Mouse (Mus musculus): Measurements from ENCODE around the gene Plekhb2. TPM values are rescaled to one million over a fixed set of nuclear protein-coding genes. Genes with fewer than 3 reads are reported as not detected.

Plekhb2 gene
- polyA plus RNA-seq, 1 experiment from 2014 or later = 57.9 TPM

DNA sequence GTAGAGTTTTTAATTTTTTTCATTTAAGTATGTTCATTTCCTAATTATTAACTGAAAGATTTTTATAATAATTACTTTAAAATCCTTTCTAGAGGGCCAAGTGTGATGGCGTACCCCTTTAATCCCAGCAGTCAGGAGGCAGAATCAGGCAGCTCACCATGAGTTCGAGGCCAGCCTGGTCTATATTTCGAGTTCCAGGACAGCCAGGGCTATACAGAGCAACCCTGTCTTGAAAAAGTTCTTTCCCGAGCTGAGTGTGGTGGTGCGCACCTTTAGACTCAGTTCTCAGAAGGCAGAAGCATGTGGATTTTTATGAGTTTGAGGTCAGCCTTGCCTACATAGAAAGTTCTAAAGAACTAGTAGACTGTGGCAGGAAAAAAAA, 17.8 kb downstream of the Plekhb2 start:
- 89% methylated on average over 5 of the region's 5 CpGs for WGBS
- ATAC-seq (ENCODE audit: insufficient number of reproducible peaks, insufficient read depth, low FRiP score, low read depth) = no peak
- H3K27me3 ChIP-seq (ENCODE audit: control insufficient read depth, insufficient read depth, low read length) = no peaks in the 10 kb centered on the region
- H3K4me1 ChIP-seq (ENCODE audit: control insufficient read depth in 2 of 2, insufficient read depth in 2 of 2, low read length in 2 of 2) = peaks cover 3 to 11% of the 10 kb centered on the region in 2 experiments
- H3K27ac ChIP-seq (replicated peaks in 1 of 2; ENCODE audit: control insufficient read depth in 1 of 2, insufficient read depth in 1 of 2, low read depth in 2 of 2, low read length in 2 of 2) = no peak overlapping the region
- no peaks in the 10 kb centered on the region for H3K9me3 ChIP-seq (ENCODE audit: control insufficient read depth, low read length)
- H3K36me3 ChIP-seq (ENCODE audit: control insufficient read depth, insufficient read depth, low read length) = peaks cover 71% of the 10 kb centered on the region
- no peak overlapping the region for H3K4me2 ChIP-seq (ENCODE audit: low read length)
- no peak overlapping the region for H3K4me3 ChIP-seq (ENCODE audit: control insufficient read depth in 1 of 2, insufficient read depth in 1 of 2, low read depth in 1 of 2, low read length in 2 of 2)
- no peak overlapping the region for H3K9ac ChIP-seq (ENCODE audit: low read length)

DNA sequence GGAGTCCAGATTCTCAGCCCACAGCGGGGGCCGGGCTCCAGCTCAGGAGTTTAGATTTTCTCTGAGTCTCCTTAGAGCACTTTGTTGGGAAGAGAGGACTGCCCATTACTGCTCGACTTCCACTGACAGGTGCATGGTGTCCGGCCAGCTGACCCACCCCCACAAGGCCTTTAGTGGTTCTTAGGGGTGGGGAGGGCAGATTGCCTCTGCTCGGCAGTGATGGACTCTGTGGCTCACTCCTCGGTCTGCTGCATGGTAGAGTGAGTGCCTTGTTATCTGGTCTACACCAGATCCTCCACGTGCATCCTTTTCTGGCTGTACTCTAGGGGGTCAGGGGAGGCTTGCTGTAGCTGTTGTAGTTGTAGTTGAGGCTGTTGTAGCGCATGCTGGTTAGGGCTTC, 18.6 kb downstream of the Plekhb2 start:
- ATAC-seq (ENCODE audit: insufficient number of reproducible peaks, insufficient read depth, low FRiP score, low read depth) = no peak
- 84% methylated on average over 8 of the region's 8 CpGs for WGBS

DNA sequence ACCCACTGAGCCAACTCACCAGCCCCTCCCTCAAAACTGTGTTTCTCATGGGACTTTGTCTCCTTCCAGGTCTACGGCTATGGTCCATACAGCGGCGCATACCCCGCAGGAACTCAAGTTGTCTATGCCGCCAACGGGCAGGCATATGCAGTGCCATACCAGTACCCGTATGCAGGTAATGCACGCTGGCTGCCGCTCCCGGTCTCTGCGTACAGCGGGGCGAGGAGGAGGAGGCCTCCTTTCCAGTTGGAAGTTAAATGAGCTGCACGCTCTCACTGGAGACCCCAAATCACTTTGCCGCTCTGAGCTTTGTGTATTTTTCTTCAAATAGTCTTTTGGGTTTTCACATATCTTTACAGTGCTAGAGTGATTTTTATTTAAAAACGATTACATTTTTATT, 19.5 kb downstream of the Plekhb2 start:
- Histone ChIP-seq H3K36me3 (ENCODE audit: control insufficient read depth, insufficient read depth, low read length) (peaks cover 57% of the 10 kb centered on the region), H3K4me2 (ENCODE audit: low read length) (no peak overlapping the region), H3K4me1 (ENCODE audit: control insufficient read depth in 2 of 2, insufficient read depth in 2 of 2, low read length in 2 of 2) (peaks cover 0 to 4% of the 10 kb centered on the region in 2 experiments; a peak in 2 of 4 replicates), H3K4me3 (ENCODE audit: control insufficient read depth in 1 of 2, insufficient read depth in 1 of 2, low read depth in 1 of 2, low read length in 2 of 2) (no peak overlapping the region), H3K27ac (replicated peaks in 1 of 2; ENCODE audit: control insufficient read depth in 1 of 2, insufficient read depth in 1 of 2, low read depth in 2 of 2, low read length in 2 of 2) (no peak overlapping the region), H3K9me3 (ENCODE audit: control insufficient read depth, low read length) (no peaks in the 10 kb centered on the region), H3K27me3 (ENCODE audit: control insufficient read depth, insufficient read depth, low read length) (no peaks in the 10 kb centered on the region), H3K9ac (ENCODE audit: low read length) (no peak overlapping the region)
- ATAC-seq (ENCODE audit: insufficient number of reproducible peaks, insufficient read depth, low FRiP score, low read depth) = no peak
- WGBS = 96% methylated on average over 16 of the region's 16 CpGs

More for the DNA sequence above, 18.6 kb downstream of the Plekhb2 start:
- Histone ChIP-seq H3K36me3 (ENCODE audit: control insufficient read depth, insufficient read depth, low read length) (peaks cover 63% of the 10 kb centered on the region), H3K9me3 (ENCODE audit: control insufficient read depth, low read length) (no peaks in the 10 kb centered on the region), H3K27ac (replicated peaks in 1 of 2; ENCODE audit: control insufficient read depth in 1 of 2, insufficient read depth in 1 of 2, low read depth in 2 of 2, low read length in 2 of 2) (no peak overlapping the region), H3K9ac (ENCODE audit: low read length) (no peak overlapping the region), H3K27me3 (ENCODE audit: control insufficient read depth, insufficient read depth, low read length) (no peaks in the 10 kb centered on the region), H3K4me2 (ENCODE audit: low read length) (no peak overlapping the region), H3K4me1 (ENCODE audit: control insufficient read depth in 2 of 2, insufficient read depth in 2 of 2, low read length in 2 of 2) (peaks cover 3 to 10% of the 10 kb centered on the region in 2 experiments), H3K4me3 (ENCODE audit: control insufficient read depth in 1 of 2, insufficient read depth in 1 of 2, low read depth in 1 of 2, low read length in 2 of 2) (no peak overlapping the region)

DNA sequence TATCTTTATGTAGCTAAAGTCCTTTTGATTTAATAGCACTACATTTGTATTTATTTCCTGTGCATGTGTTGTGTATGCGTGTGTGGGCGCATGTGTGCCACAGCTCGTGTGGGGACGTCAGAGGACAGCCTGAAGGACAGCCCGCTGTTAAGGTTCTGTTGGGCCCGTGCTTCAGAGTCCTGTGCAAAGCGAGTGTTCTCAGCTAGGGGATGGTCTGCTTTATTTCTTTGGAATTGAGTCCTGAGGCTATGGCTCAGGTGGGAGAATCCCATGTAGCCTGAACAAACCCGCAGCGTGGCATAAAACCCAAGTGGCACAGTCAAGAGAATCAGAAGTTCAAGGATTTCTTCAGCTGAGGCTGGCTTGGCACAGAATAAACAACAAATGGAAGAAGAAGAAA, 21.4 kb downstream of the Plekhb2 start:
- 91% methylated on average over 9 of the region's 9 CpGs for WGBS
- no peaks in the 10 kb centered on the region for H3K27me3 ChIP-seq (ENCODE audit: control insufficient read depth, insufficient read depth, low read length)
- H3K27ac ChIP-seq (replicated peaks in 1 of 2; ENCODE audit: control insufficient read depth in 1 of 2, insufficient read depth in 1 of 2, low read depth in 2 of 2, low read length in 2 of 2) = no peak overlapping the region
- H3K9ac ChIP-seq (ENCODE audit: low read length) = no peak overlapping the region
- no peak overlapping the region for H3K4me2 ChIP-seq (ENCODE audit: low read length)
- H3K4me3 ChIP-seq (ENCODE audit: control insufficient read depth in 1 of 2, insufficient read depth in 1 of 2, low read depth in 1 of 2, low read length in 2 of 2) = no peak overlapping the region
- no peaks in the 10 kb centered on the region for H3K4me1 ChIP-seq (ENCODE audit: control insufficient read depth in 2 of 2, insufficient read depth in 2 of 2, low read length in 2 of 2)
- H3K36me3 ChIP-seq (ENCODE audit: control insufficient read depth, insufficient read depth, low read length) = peaks cover 60% of the 10 kb centered on the region
- H3K9me3 ChIP-seq (ENCODE audit: control insufficient read depth, low read length) = no peaks in the 10 kb centered on the region
- ATAC-seq (ENCODE audit: insufficient number of reproducible peaks, insufficient read depth, low FRiP score, low read depth) = no peak

DNA sequence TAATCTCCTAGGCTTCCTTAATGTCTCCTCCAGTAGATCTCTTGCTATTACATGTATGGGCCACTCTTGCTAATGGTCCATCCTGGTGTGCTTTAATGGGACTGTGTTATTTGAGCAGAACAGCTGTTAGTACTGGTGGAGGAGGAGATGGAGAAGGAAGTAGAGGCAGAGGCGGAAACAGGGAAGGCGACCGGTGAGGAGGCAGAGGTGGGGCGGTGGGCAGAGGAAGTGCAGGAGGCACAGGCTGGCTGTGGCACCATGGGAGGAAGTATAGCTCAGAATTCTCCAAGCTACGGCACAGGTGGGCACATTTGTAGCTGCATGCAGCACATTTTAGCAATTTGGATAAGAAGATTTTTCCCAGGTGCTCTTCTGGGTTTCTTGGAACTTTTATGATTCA, 23.8 kb downstream of the Plekhb2 start:
- Histone ChIP-seq H3K9ac (ENCODE audit: low read length) (no peak overlapping the region), H3K4me1 (ENCODE audit: control insufficient read depth in 2 of 2, insufficient read depth in 2 of 2, low read length in 2 of 2) (no peaks in the 10 kb centered on the region), H3K9me3 (ENCODE audit: control insufficient read depth, low read length) (no peaks in the 10 kb centered on the region), H3K4me3 (ENCODE audit: control insufficient read depth in 1 of 2, insufficient read depth in 1 of 2, low read depth in 1 of 2, low read length in 2 of 2) (no peak overlapping the region), H3K27ac (replicated peaks in 1 of 2; ENCODE audit: control insufficient read depth in 1 of 2, insufficient read depth in 1 of 2, low read depth in 2 of 2, low read length in 2 of 2) (no peak overlapping the region), H3K36me3 (ENCODE audit: control insufficient read depth, insufficient read depth, low read length) (peaks cover 74% of the 10 kb centered on the region), H3K27me3 (ENCODE audit: control insufficient read depth, insufficient read depth, low read length) (no peaks in the 10 kb centered on the region), H3K4me2 (ENCODE audit: low read length) (no peak overlapping the region)
- WGBS = 87% methylated on average over 5 of the region's 5 CpGs
- no peak for ATAC-seq (ENCODE audit: insufficient number of reproducible peaks, insufficient read depth, low FRiP score, low read depth)

DNA sequence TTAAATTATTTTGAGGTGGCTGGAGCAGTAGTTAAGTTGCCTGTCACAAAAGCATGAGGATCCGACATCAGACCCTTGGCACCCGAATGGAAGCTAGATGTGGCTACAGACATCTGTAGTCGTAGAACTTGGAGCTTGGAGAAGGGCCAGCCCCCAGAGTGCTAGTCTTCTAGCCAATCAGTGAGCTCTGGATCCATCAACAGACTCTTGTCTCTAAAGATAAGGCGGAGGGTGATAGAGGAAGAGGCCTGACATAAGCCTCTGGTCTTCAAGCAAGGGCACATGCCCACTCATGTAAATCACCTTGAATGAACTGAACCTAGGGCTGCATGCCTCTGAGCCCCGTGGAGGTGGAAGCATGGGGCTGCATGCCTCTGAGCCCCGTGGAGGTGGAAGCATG, 29.8 kb downstream of the Plekhb2 start:
- Histone ChIP-seq H3K9ac (ENCODE audit: low read length) (no peak overlapping the region), H3K27ac (replicated peaks in 1 of 2; ENCODE audit: control insufficient read depth in 1 of 2, insufficient read depth in 1 of 2, low read depth in 2 of 2, low read length in 2 of 2) (no peak overlapping the region), H3K9me3 (ENCODE audit: control insufficient read depth, low read length) (0 out of 2 replicates have a peak, but pooled peaks cover 5% of the 10 kb centered on the region), H3K27me3 (ENCODE audit: control insufficient read depth, insufficient read depth, low read length) (no peaks in the 10 kb centered on the region), H3K4me3 (ENCODE audit: control insufficient read depth in 1 of 2, insufficient read depth in 1 of 2, low read depth in 1 of 2, low read length in 2 of 2) (no peak overlapping the region), H3K4me2 (ENCODE audit: low read length) (no peak overlapping the region), H3K4me1 (ENCODE audit: control insufficient read depth in 2 of 2, insufficient read depth in 2 of 2, low read length in 2 of 2) (peaks cover 3 to 11% of the 10 kb centered on the region in 2 experiments), H3K36me3 (ENCODE audit: control insufficient read depth, insufficient read depth, low read length) (peaks cover 36% of the 10 kb centered on the region)
- ATAC-seq (ENCODE audit: insufficient number of reproducible peaks, insufficient read depth, low FRiP score, low read depth) = no peak
- 20% methylated on average over 6 of the region's 6 CpGs for WGBS

DNA sequence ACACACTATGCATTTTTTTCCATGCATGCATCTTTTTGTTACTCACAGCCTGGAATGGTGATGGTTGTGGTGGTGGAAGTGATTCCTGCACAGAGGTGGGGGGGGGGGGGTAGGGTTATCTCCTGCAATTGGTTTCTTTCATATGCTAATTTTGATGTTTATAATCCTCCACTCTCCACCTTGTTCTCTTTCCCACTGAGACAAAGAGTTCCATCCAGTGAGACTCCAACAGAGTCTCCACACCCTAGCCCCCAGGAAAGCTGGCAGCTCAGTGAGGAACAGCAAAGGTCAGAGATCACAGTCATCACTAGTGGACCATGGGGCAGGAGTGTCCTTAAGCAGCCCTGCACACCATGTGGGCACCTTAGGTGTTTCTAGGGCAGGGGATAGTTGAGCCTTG, 34.0 kb downstream of the Plekhb2 start:
- no peak overlapping the region for H3K27ac ChIP-seq (replicated peaks in 1 of 2; ENCODE audit: control insufficient read depth in 1 of 2, insufficient read depth in 1 of 2, low read depth in 2 of 2, low read length in 2 of 2)
- H3K4me2 ChIP-seq (ENCODE audit: low read length) = no peak overlapping the region
- H3K9me3 ChIP-seq (ENCODE audit: control insufficient read depth, low read length) = 0 out of 2 replicates have a peak, but pooled peaks cover 5% of the 10 kb centered on the region
- peaks cover 3 to 10% of the 10 kb centered on the region in 2 experiments for H3K4me1 ChIP-seq (ENCODE audit: control insufficient read depth in 2 of 2, insufficient read depth in 2 of 2, low read length in 2 of 2)
- H3K4me3 ChIP-seq (ENCODE audit: control insufficient read depth in 1 of 2, insufficient read depth in 1 of 2, low read depth in 1 of 2, low read length in 2 of 2) = no peak overlapping the region
- no peaks in the 10 kb centered on the region for H3K36me3 ChIP-seq (ENCODE audit: control insufficient read depth, insufficient read depth, low read length)
- H3K27me3 ChIP-seq (ENCODE audit: control insufficient read depth, insufficient read depth, low read length) = no peaks in the 10 kb centered on the region
- no peak overlapping the region for H3K9ac ChIP-seq (ENCODE audit: low read length)
- no peak for ATAC-seq (ENCODE audit: insufficient number of reproducible peaks, insufficient read depth, low FRiP score, low read depth)

DNA sequence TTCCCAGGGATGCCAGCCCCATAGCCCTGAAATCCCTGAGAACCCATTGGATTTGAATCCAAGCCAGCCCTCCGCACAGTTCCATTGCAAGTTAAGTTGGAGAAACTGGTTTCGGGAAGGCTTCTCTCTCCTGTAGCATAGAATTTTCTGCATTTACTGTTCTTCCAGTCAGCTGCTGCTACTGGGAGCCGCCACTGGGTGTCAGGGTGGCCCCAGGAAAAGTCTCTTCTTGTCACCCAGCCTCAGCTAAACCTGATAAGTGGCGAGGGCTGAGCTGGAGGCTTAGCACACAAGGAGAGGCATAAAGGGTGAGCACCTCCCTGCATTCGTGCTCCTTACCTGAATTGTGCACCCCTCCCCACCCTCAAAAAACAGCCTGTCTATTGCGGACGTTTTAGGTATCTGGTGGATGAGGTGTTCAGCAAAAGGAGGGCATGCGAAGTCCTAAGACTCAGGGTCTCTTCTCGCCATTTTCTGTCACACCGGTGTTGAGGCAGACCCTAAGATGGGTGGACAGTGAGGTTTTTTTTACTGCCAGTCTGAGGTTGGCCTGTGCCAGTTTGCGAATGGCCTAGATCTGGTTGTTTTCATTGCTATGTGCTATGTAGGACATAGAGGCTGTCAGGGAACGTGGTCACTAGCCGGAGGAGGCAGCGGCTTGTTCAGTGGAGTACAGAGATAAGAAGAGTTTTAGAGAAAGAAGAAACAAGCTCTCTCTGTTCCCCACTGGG, 41.9 kb downstream of the Plekhb2 start:
- H3K27ac ChIP-seq (replicated peaks in 1 of 2; ENCODE audit: control insufficient read depth in 1 of 2, insufficient read depth in 1 of 2, low read depth in 2 of 2, low read length in 2 of 2) = no peak overlapping the region
- H3K4me3 ChIP-seq (ENCODE audit: control insufficient read depth in 1 of 2, insufficient read depth in 1 of 2, low read depth in 1 of 2, low read length in 2 of 2) = no peak overlapping the region
- H3K36me3 ChIP-seq (ENCODE audit: control insufficient read depth, insufficient read depth, low read length) = no peaks in the 10 kb centered on the region
- peak overlapping the region; percentile 34 for H3K4me2 ChIP-seq (ENCODE audit: low read length)
- WGBS = 37% methylated on average over 14 of the region's 14 CpGs
- no peaks in the 10 kb centered on the region for H3K9me3 ChIP-seq (ENCODE audit: control insufficient read depth, low read length)
- H3K4me1 ChIP-seq (ENCODE audit: control insufficient read depth in 2 of 2, insufficient read depth in 2 of 2, low read length in 2 of 2) = peaks cover 3% of the 10 kb centered on the region in 2 experiments; a peak in 1 of 4 replicates
- no peak for ATAC-seq (ENCODE audit: insufficient number of reproducible peaks, insufficient read depth, low FRiP score, low read depth)
- peaks cover 5% of the 10 kb centered on the region; the same call in 1 of the 2 replicates for H3K27me3 ChIP-seq (ENCODE audit: control insufficient read depth, insufficient read depth, low read length)
- H3K9ac ChIP-seq (ENCODE audit: low read length) = no peak overlapping the region

All from heart, embryonic 14.5 days (tissue).